Mouse (Mus musculus) NIH3T3 (cell line): ENCODE results near the gene Rin2.

Experiments
- DNase-seq: peaks from one replicate; pipeline ENCODE4 v3.0.0-alpha.2; 2012; ENCODE audit warnings: low read depth

Rin2 gene

GRCm38 (mm10) chr2:145683536-145683935 is 8.5 kb downstream of the Rin2 start:
- peak; percentile 88 for DNase-seq

- peak; percentile 43 for DNase-seq
Measured at GRCm38 (mm10) chr2:145684151-145684550, 9.1 kb downstream of the Rin2 start.

- no peak for DNase-seq
Measured at GRCm38 (mm10) chr2:145684891-145685290, 9.9 kb downstream of the Rin2 start.

GRCm38 (mm10) chr2:145686017-145686416 is 11.0 kb downstream of the Rin2 start:
- DNase-seq, result no peak

GRCm38 (mm10) chr2:145691367-145692009 is 16.5 kb downstream of the Rin2 start:
- DNase-seq, result no peak

- no peak for DNase-seq
Measured at GRCm38 (mm10) chr2:145697160-145697559, 22.1 kb downstream of the Rin2 start.

GRCm38 (mm10) chr2:145699414-145700071 is 24.5 kb downstream of the Rin2 start:
- DNase-seq, result peak; percentile 83

GRCm38 (mm10) chr2:145700237-145700985 is 25.4 kb downstream of the Rin2 start:
- no peak for DNase-seq

- no peak for DNase-seq
Measured at GRCm38 (mm10) chr2:145701605-145702335, 26.8 kb downstream of the Rin2 start.

GRCm38 (mm10) chr2:145704738-145705137 is 29.7 kb downstream of the Rin2 start:
- DNase-seq, result no peak

GRCm38 (mm10) chr2:145709727-145710389 is 34.8 kb downstream of the Rin2 start:
- no peak for DNase-seq

GRCm38 (mm10) chr2:145711512-145711911 is 36.5 kb downstream of the Rin2 start:
- no peak for DNase-seq

GRCm38 (mm10) chr2:145712026-145712425 is 37.0 kb downstream of the Rin2 start:
- DNase-seq, result no peak

- DNase-seq, result no peak
Measured at GRCm38 (mm10) chr2:145717539-145717938, 42.5 kb downstream of the Rin2 start.

- DNase-seq, result no peak
Measured at GRCm38 (mm10) chr2:145718624-145719183, 43.7 kb downstream of the Rin2 start.

GRCm38 (mm10) chr2:145720157-145720556 is 45.1 kb downstream of the Rin2 start:
- DNase-seq, result no peak

- DNase-seq, result no peak
Measured at GRCm38 (mm10) chr2:145720743-145721142, 45.7 kb downstream of the Rin2 start.

- peak; percentile 27 for DNase-seq
Measured at GRCm38 (mm10) chr2:145722304-145722703, 47.3 kb downstream of the Rin2 start.

GRCm38 (mm10) chr2:145724288-145724687 is 49.3 kb downstream of the Rin2 start:
- DNase-seq, result no peak

- DNase-seq, result no peak
Measured at GRCm38 (mm10) chr2:145729414-145729813, 54.4 kb downstream of the Rin2 start.

GRCm38 (mm10) chr2:145730189-145730880 is 55.3 kb downstream of the Rin2 start:
- peak; percentile 26 for DNase-seq
